9 mouse cellular contexts compared by ENCODE assay signal in genomic region chr17:6620730-6621451, GRCm38 (mm10). TPM values are rescaled to one million over a fixed set of nuclear protein-coding genes. Genes with fewer than 3 reads are reported as not detected.
DNase-seq lines count a peak whose midpoint lies in the region; ATAC-seq and TF ChIP-seq lines count a peak whose summit lies in the region.
"Not testable (repeated sequence)": the region's sequence is repeated elsewhere in the genome, so short reads cannot be mapped to it uniquely, and the experiment has no call there.
"Had no signal": no experiment of that assay in that cellular context is flagged by ENCODE, and none has a peak within 500 bp of the region (broad histone marks: within the 10 kb centered on the region; RNA-seq: fewer than 3 reads in every experiment).

No protein-coding gene starts in this region.

- DNase-seq in cerebellum, adult 18-20 months: peak; percentile 63 to 66
- peak; percentile 75 for DNase-seq in cerebellum, adult 9-10 months
- peak; percentile 40 to 59 for DNase-seq in cerebellum, postnatal 14 days
- peak; percentile 1 for DNase-seq in embryo, embryonic 10 days (ENCODE audit: low spot score)
- peak; percentile 88 for DNase-seq in heart, adult 11 months

- TF ChIP-seq CTCF in small intestine, adult 2 months (IDR thresholded peaks at IDR 0.05; ENCODE audit: extremely low read depth, insufficient read length, insufficient replicate concordance, low read depth, low read length): not testable (repeated sequence)

- peak; percentile 78 for ATAC-seq in cerebellum, adult (ENCODE audit: insufficient number of reproducible peaks, low FRiP score, low TSS enrichment)

- H3K4me3 ChIP-seq in small intestine, adult 2 months (ENCODE audit: low read depth, low read length): peak overlapping the region; percentile 56

- H3K27me3 ChIP-seq in small intestine, adult 2 months (ENCODE audit: control insufficient read depth, insufficient read depth, low read length): not testable (repeated sequence)

- H3K36me3 ChIP-seq in small intestine, adult 2 months (ENCODE audit: control insufficient read depth, insufficient read depth, low read length): not testable (repeated sequence)

- peak overlapping the region; percentile 62; the same call in 1 of the 2 replicates for H3K27ac ChIP-seq in small intestine, adult 2 months (ENCODE audit: insufficient read depth, low read depth, low read length)

- 36% methylated on average over 18 of the region's 20 CpGs for WGBS in small intestine, adult 2 months

- not testable (repeated sequence) for TF ChIP-seq POLR2A in small intestine, adult 2 months (IDR thresholded peaks at IDR 0.05; ENCODE audit: low read depth, low read length)

- not testable (repeated sequence) for H3K4me1 ChIP-seq in small intestine, adult 2 months (ENCODE audit: control insufficient read depth, insufficient read depth, insufficient read length, low read length)

RNA-seq across cellular contexts. Expression of gene Dynlt1c, which starts 19.4 kb away (rescaled TPM):
- polyA plus RNA-seq in small intestine, adult 2 months (2012; rRNA removed): 2.5 and 6.7 TPM in 2 replicates

RNA-seq across cellular contexts. Expression of gene Dynlt1f, which starts 34.8 kb away (rescaled TPM):
- polyA plus RNA-seq in small intestine, adult 2 months (2012; rRNA removed): 30.9 and 50.3 TPM in 2 replicates

RNA-seq across cellular contexts. Expression of gene Sytl3, which starts 38.0 kb away (rescaled TPM):
- 2.5 and 6.4 TPM in 2 replicates for polyA plus RNA-seq in small intestine, adult 2 months (2012; rRNA removed)
- polyA plus RNA-seq: embryonic facial prominence, embryonic 11.5 days; heart, embryonic 13.5 days had no signal

Comparison
In these comparisons a context has a peak if more than half of its experiments do, and no peak if none do; other contexts are left out.
1. Peak in every context shown above with its lines: DNase-seq, ATAC-seq, H3K4me3 ChIP-seq and H3K27ac ChIP-seq.
2. DNase-seq: peak in every context shown above with its lines; median percentile 88 in heart, adult 11 months; 75 in cerebellum, adult 9-10 months; 64 in cerebellum, adult 18-20 months; 50 in cerebellum, postnatal 14 days; 1 in embryo, embryonic 10 days.